Mouse (Mus musculus) megakaryocyte-erythroid progenitor cell, adult 5-6 weeks (primary cell): Measurements from ENCODE around the gene Fbxw8. TPM values are rescaled to one million over a fixed set of nuclear protein-coding genes. Genes with fewer than 3 reads are reported as not detected.

ENCODE experiments used
- ATAC-seq: replicated peaks from 2 replicates; pipeline ENCODE4 v1.8.0; 2016; ENCODE audit warnings: mild to moderate bottlenecking, inconsistent platforms; ENCODE audit not compliant: severe bottlenecking, poor library complexity, low FRiP score, low TSS enrichment
- total RNA-seq, 2 experiments: library from RNA; stranded (forward) in 1 of 2; stranded (reverse) in 1 of 2; fragments of 200-1000, 215-1000 nt in 1 of 2; fragments of >200 nt in 1 of 2; fragmentation: Nextera tagmentation in 1 of 2; gene quantifications; 2 replicates each; pipeline ENCODE4 v1.2.3; 2014 to 2017

Gene Fbxw8
- total RNA-seq, 2 experiments from 2014 or later = 18.1 to 23.8 TPM

DNA sequence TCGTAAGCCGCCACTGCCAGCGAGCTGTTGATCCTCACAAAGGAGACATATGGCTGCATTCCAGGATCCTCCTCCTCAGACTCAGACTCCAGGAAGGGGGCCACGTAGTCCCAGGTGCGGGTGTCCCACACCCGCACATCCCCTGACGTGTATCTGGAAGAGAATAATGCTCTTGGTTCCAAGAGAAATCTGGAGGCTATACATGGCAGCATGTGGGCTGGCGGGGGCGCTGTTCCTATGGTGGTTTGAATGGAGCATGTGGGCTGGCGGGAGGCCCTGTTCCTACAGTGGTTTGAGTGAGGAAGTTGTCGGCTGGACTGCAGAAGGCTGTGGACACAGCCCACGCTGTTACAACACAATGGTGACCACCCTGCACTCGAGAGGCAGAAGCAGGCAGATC is 41.6 kb downstream of the Fbxw8 start:
- no peak for ATAC-seq

DNA sequence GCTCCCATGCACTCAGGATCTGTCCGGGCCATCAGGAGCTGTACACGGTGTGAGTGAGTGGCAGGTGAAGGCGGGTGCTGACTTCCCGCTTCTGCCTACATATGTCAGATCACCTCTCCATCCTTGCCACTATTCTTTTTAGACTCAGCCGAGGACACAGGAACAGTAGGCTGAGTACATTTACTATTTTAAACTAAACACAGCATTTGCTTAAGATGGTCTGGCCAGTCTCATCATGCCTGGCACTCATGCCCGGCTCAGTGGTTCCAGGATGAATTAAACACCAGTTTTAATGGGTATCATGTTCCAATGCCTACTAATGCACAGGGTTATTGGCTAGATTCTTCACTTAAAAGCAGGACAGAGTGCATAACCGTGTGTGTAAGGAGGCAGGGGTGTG is 42.2 kb downstream of the Fbxw8 start:
- ATAC-seq = no peak

DNA sequence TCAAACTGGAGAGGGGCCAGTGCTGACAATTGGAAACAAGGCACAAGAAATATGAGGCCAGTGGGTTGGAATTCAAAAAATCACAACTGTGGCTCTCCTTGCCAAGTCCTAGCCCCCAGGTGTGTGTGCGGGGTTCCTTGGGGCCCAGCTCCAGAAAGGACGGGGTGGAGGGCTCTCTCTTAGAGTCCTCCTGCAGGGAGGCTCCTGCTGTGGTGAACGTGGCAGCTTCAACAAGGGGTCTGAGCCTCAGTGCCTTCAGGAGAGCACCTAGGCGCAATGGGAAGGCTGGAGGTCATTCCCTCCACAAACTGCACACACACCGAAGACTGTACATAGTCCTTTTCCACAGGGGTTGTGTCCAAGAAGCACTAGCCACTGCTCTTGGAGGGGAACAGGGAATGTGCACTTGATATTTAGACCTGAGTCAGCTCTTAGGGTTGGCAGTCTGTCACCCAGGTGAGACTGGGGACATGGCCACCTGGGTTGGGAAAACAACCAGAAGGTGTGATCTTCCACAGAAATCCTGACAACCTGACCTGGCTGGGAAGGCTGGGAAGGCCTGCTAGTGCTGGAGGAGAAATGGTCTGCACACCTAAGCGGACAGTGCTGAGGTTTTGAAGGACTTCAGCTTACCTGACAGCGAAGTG is 46.3 kb downstream of the Fbxw8 start:
- ATAC-seq = no peak

- no peak for ATAC-seq
These were observed 47.0 kb downstream of the Fbxw8 start for GRCm38 (mm10) chr5:118108124-118108793.

GRCm38 (mm10) chr5:118106667-118107066 is 48.6 kb downstream of the Fbxw8 start:
- ATAC-seq = no peak

- ATAC-seq = no peak
These were observed 49.7 kb downstream of the Fbxw8 start for GRCm38 (mm10) chr5:118105536-118105935.

- ATAC-seq = no peak
These were observed 55.3 kb downstream of the Fbxw8 start for GRCm38 (mm10) chr5:118099870-118100478.

GRCm38 (mm10) chr5:118099069-118099869 is 56.0 kb downstream of the Fbxw8 start:
- ATAC-seq = no peak

DNA sequence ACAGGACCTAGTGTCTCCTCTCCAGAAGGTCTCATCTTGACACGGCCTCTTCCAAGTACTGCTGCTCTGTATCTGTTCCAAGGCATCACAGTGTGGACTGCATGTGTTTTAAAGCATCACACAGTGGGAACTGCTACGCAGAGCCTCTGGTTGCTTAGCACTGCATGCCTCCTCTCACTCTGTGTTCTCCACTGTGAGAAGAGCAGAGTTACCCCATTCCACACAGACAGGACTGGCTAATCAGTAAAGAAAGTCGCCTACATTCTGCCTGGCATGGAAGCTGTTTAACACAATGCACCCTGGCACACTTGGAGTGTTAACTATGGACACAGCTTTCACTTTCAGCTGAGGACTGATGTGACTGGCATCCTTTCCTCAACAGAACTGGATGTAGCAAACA is 58.9 kb downstream of the Fbxw8 start:
- no peak for ATAC-seq

DNA sequence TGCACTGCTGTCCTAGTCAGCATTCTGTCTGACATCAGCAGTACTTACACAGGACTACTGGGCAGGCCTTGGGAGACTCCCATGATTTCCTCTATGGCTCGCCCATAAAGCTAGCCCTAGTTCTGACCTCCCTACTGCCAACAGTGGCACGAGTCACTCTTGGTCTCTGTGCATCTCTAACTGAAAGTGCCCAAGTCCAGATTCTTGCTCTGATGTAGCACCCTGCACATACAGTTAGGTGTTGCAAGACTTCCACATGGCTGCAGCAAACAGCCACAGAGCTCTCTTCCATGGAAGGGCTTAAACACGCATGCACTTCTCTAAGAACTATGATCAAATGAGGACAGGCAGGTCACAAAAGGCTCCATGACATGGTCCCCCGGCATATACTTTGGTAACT is 59.4 kb downstream of the Fbxw8 start:
- no peak for ATAC-seq

DNA sequence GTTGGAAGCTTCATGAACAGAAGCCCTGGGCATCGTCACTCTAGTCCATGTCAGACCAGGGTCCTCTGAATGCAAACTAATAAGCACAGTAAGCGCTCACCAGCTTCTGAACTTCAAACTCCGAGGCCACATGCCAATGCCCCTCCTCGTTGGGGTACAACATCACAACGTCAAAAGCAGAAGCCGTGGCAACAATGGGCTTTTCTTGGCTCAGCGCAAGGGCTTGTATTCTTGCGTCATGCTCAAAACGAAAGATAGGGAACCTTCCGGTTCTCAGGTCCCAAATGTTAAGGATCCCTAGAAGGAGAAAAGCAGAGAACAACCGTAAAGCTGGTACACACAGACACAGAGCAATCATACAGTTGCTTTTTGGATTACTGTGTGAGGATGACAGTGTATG is 59.8 kb downstream of the Fbxw8 start:
- ATAC-seq = no peak

GRCm38 (mm10) chr5:118093321-118094035 is 61.8 kb downstream of the Fbxw8 start:
- ATAC-seq = no peak

GRCm38 (mm10) chr5:118090837-118091236 is 64.4 kb downstream of the Fbxw8 start:
- ATAC-seq = no peak

- no peak for ATAC-seq
These were observed 65.2 kb downstream of the Fbxw8 start for GRCm38 (mm10) chr5:118090101-118090500.

DNA sequence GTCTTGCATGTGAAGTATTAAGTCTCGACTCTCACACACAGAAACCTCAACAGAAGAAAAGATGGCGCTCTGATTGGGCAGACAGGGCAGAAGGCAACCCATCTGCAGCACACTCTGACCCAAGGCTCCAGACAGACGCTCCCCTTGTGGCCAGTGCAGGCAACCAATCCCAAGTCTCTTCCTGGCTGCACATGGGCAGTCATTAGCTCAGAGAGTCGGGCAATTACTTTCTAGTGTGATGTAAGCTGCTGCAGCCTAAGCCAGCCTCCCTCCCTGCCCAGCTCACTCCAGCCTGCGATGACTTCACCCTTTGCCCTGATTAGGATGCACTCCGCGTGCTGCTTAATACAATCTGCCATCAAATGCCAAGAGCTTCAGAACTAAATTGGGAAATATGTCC is 66.2 kb downstream of the Fbxw8 start:
- ATAC-seq = no peak

GRCm38 (mm10) chr5:118086956-118087355 is 68.3 kb downstream of the Fbxw8 start:
- ATAC-seq = no peak

GRCm38 (mm10) chr5:118085313-118085712 is 70.0 kb downstream of the Fbxw8 start:
- ATAC-seq = no peak

- no peak for ATAC-seq
These were observed 71.0 kb downstream of the Fbxw8 start for GRCm38 (mm10) chr5:118084171-118084727.

DNA sequence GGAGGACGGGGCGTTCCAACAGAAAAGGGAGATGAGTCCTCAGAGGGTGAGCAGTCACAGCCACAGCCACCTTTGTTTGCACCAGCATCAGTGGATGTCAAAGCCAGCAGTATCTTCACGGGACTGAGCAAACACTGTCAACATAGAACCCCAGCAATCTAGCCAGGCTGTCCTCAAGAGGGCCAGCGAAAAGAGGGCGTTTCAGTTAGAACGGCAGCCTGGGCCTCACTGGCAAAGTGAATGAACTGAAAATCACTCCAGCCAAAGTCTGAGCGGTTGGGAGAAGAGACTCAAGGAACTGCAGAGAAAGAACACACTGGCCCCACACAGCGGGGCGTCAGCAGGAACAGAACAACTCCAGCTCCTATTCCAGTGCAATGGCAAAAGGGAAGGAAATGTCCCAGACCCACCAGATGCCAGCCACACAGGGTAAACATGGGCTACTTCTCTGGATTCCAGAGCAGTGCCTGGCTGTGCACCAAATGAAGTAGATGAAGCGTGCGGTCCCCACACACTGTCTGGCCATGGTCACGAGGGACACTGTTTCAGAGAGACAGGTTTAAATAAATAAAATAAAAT is 72.1 kb downstream of the Fbxw8 start:
- no peak for ATAC-seq
